Mouse (Mus musculus): ENCODE results near the gene Mre11a. TPM values are rescaled to one million over a fixed set of nuclear protein-coding genes. Genes with fewer than 3 reads are reported as not detected.

Mre11a gene
- 7.7 and 8.4 TPM in 2 replicates for polyA plus RNA-seq (2012; rRNA removed)

GRCm38 (mm10) chr9:14784039-14785002 is at the start of gene Mre11a, which contains the start of gene Ankrd49:
Gene Mre11a, plus strand, starts transcription at chr9:14784654.
Gene Ankrd49, minus strand, starts transcription at chr9:14784856.

DNA sequence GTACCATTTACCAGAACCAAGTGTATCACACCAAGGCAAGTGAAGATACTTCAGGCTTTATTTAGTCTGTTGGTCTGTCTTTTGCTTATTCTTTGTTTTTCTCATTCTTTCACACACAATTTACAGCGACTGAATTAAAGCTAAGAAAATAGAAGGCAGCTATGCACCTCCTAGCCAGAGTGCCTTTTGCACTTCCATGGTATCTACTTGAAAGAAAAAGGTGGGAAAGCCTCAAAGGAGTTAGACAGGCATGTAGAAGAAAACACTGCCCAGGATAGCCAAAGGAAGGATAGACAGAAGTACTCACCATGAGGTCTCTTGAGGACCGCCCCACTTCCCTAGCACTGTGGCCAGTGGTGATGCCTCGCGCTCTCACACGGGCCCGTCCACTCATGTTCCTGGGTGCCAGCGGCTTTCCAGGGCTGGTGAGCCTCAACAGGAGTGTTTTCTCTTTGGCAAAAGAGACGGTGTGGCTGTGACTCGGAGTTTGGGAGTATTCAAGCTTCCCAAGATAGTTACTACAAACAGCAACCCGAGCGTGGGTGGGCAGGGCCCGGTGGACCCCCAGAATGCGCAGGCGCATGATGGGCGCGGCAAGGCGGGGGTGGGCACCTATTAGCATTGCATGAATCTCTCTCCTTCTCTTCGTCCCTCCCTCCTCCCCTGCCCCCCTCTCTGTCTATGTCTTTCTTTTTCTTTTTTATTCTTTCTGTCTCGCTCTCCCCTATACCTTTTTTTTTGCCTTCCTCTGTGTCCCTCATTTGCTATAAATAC is 44.1 kb upstream of the Mre11a start, which contains the start of gene Piwil4:
Piwil4 (minus strand) TSS at position 583 of the 774 bp plus-strand sequence.

GRCm38 (mm10) chr9:14752001-14752522 is 32.4 kb upstream of the Mre11a start, which contains the start of gene Fut4:
Gene Fut4, minus strand, starts transcription at chr9:14752393.

DNA sequence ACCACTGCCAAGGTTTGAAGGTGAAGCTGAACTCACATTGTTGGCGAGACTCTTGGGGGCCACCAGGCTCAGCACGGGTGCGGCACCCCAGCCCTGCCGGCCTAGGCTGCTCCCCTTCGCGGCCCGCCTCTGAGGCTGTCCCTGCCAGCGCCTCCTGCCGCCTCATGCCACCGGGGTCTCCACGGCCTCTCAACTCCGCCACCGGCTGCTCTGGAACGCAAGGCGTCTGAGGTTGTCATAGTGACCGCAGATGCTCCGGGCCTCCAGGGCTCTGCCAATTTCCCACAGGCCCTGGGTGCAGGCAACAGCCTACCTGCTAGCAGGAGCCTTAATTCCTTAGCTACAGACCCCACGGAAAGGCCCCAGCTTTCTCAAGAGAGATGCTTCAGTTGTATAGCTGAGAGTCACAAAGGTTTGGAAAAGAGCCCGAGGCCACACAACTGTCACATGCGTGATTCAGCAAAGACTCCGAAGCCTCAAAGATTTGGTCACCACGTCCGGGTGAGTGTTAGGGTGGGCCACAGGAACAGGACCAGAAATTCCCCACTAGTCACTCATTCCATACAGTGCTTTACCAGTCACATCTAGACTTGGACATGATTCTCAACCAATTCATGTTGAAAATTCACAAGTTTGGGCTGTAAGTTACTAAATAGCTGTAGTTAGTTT is 13.5 kb upstream of the Mre11a start, which contains the start of gene 1700012B09Rik:
1700012B09Rik (minus strand) TSS at position 228 of the 669 bp plus-strand sequence.

DNA sequence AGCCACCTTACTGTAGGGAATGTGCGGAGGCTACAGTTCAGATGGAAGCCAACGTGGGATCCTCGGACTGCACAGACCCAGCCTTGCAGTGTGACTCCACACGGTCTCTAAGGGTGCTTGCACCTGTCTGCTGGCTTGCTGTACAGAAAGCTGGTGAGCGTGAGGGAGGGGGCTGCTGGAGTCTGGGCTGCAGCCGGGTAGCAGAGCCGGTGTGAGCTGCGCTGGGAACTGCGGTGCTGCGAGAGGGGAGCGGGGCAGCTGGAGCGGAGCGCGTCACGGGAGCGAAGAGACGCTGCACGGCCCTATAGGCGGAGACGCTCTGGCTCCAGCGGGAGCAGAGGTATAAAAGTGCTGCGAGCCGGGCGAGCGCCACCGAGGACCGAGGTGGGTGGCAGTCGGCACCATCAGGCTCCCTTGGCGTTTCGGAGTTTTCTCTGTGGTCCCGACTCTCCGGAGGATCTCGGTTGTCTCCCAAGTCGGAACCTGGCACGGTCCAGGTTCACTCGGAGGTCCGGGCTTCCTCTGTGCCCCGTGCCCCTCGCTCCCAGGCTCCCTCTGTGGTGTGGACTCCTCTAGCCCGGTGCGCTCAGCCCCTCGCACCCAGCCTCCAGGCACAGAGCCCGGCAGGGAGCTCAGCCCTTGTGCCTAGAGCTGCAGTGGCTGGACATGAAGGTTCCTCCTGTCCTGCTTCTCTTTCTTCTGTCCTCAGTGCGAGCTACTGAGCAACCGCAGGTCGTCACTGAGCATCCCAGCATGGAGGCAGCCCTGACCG is 75.6 kb downstream of the Mre11a start, which contains the start of gene Gpr83:
Gpr83 (plus strand) TSS at position 343 of the 772 bp plus-strand sequence.

Other genes starting within 250 kb of the Mre11a start
- 1.9 and 2.1 TPM in 2 replicates for gene Amotl1, start 139.6 kb upstream of the Mre11a start, polyA plus RNA-seq (2012; rRNA removed)
- 0.06 TPM in 2 replicates for gene Piwil4, start 43.9 kb upstream of the Mre11a start, polyA plus RNA-seq (2012; rRNA removed)
- gene Fut4, start 32.3 kb upstream of the Mre11a start, polyA plus RNA-seq (2012; rRNA removed), result 0.31 and 0.39 TPM in 2 replicates
- gene 1700012B09Rik, start 13.6 kb upstream of the Mre11a start, polyA plus RNA-seq (2012; rRNA removed), result not detected in 2 replicates
- 14.6 and 16.1 TPM in 2 replicates for gene Ankrd49, start 202 bp downstream of the Mre11a start, polyA plus RNA-seq (2012; rRNA removed)
- gene Gpr83, start 75.6 kb downstream of the Mre11a start, polyA plus RNA-seq (2012; rRNA removed), result 0.05 TPM in 1 of 2 replicates, not detected in the other
- not detected in 2 replicates for gene Izumo1r, start 119.3 kb downstream of the Mre11a start, polyA plus RNA-seq (2012; rRNA removed)

Measured in liver, embryonic 14 days (tissue).